Mouse (Mus musculus) embryo, embryonic 9.5 days (tissue): ENCODE data around the gene Marveld2.
A peak's percentile ranks its signal among the peaks of the same experiment; 100 is the strongest.

ENCODE experiments used
- DNase-seq: peaks from one replicate; pipeline ENCODE4 v3.0.0-alpha.2; 2017; ENCODE audit errors: extremely low spot score

Gene Marveld2

GRCm38 (mm10) chr13:100616181-100617087, at the start of gene Marveld2:
Gene Marveld2 (minus strand): TSS chr13:100616971.
- DNase-seq, result peak; percentile 40

GRCm38 (mm10) chr13:100659864-100660456, 43.2 kb upstream of the Marveld2 start:
- peak; percentile 54 for DNase-seq

GRCm38 (mm10) chr13:100658091-100658490, 41.3 kb upstream of the Marveld2 start:
- DNase-seq, result no peak

- no peak for DNase-seq
These were observed 34.8 kb upstream of the Marveld2 start, which contains the start of gene Taf9 for GRCm38 (mm10) chr13:100651439-100652186. Gene Taf9 (plus strand): TSS chr13:100651579.

GRCm38 (mm10) chr13:100650550-100651438, 34.0 kb upstream of the Marveld2 start, which contains the start of the genes Ak6 and Rad17:
Gene Ak6 (plus strand): TSS chr13:100650979.
Gene Rad17 (minus strand): TSS chr13:100651051.
- DNase-seq, result peak; percentile 94

GRCm38 (mm10) chr13:100648223-100648622, 31.5 kb upstream of the Marveld2 start:
- no peak for DNase-seq

GRCm38 (mm10) chr13:100642471-100643209, 25.9 kb upstream of the Marveld2 start:
- DNase-seq, result no peak

GRCm38 (mm10) chr13:100634106-100634691, 17.4 kb upstream of the Marveld2 start:
- DNase-seq, result no peak

GRCm38 (mm10) chr13:100622241-100622640, 5.5 kb upstream of the Marveld2 start:
- no peak for DNase-seq

- DNase-seq, result no peak
These were observed 812 bp upstream of the Marveld2 start for GRCm38 (mm10) chr13:100617583-100617982.

- DNase-seq, result no peak
These were observed 3.9 kb downstream of the Marveld2 start for GRCm38 (mm10) chr13:100612903-100613302.

- DNase-seq, result no peak
These were observed 4.5 kb downstream of the Marveld2 start for GRCm38 (mm10) chr13:100612251-100612650.

- no peak for DNase-seq
These were observed 5.5 kb downstream of the Marveld2 start for GRCm38 (mm10) chr13:100611266-100611665.

GRCm38 (mm10) chr13:100607756-100608155, 9.0 kb downstream of the Marveld2 start:
- DNase-seq, result no peak

GRCm38 (mm10) chr13:100605845-100606244, 10.9 kb downstream of the Marveld2 start:
- no peak for DNase-seq

- no peak for DNase-seq
These were observed 13.1 kb downstream of the Marveld2 start for GRCm38 (mm10) chr13:100603738-100604095.

GRCm38 (mm10) chr13:100603031-100603737, 13.6 kb downstream of the Marveld2 start:
- DNase-seq, result no peak

GRCm38 (mm10) chr13:100602239-100602902, 14.4 kb downstream of the Marveld2 start:
- DNase-seq, result no peak

- DNase-seq, result no peak
These were observed 15.7 kb downstream of the Marveld2 start for GRCm38 (mm10) chr13:100601034-100601433.
